Mouse (Mus musculus) left cerebral cortex, adult 11 months (tissue): ENCODE results near the gene Nsg1.
A peak's percentile ranks its signal among the peaks of the same experiment; 100 is the strongest.

Experiments used
- DNase-seq: peaks from one replicate; pipeline ENCODE4 v3.0.0; 2022; ENCODE audit warnings: low spot score

Gene Nsg1

DNA sequence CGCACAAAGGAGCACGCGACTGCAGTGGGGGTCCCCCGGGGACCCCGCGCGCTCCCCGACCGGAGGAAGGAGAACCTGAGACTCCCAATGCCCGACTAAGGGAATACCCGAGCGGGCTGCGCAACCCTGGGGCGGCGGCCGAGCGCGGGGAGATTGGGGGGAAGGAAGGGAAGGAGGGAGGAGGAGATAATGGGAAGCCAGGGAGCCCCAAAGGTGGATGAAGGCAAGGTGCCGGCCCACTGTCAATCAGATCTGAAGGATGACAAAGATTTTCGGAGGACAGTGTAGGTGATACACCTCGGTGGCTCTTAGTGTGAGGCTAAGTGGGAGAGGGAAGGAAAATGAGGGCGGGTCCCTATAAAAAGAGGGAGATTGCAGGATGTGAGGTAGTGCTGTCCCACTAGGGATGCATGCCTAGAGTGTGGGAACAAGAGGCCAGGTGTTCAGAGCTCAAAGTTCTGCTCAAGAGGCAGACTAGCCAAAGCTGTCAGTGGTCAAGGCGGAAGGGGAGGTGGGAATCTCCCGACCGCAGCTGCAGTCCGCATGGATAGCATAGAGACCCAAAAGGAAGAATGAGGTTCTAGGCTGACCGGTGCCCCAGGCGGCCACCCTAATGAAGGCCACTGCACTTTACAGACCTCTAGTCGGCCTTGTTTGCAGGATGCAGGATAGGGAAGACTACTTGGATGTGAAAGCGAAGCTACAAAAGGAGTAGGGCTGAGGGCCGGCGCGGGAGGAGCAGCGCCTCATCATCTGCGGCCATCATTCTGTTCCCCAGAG lies at the start of gene Nsg1:
Gene Nsg1, minus strand, starts transcription at position 274 of the 780 bp plus-strand sequence.
- DNase-seq = no peak

DNA sequence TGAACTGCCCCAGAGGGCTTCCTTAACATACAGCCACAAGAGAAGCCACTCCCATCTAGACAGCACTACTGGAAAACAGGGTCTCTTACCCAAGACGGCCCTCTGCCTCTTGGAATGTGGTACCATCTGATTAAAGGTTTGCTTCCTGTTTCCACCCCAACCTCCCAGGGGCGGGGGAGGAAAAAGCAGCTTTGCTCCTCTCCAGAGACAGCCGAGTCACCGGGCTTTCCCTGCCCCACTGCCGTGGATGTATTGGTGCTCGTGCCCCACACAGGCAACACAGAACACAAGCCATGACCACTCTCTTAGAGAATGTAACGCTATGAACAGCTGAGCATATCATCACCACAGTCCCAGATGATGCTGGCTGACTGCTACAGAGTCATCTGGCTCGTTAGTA lies 49.3 kb upstream of the Nsg1 start:
- DNase-seq = no peak

DNA sequence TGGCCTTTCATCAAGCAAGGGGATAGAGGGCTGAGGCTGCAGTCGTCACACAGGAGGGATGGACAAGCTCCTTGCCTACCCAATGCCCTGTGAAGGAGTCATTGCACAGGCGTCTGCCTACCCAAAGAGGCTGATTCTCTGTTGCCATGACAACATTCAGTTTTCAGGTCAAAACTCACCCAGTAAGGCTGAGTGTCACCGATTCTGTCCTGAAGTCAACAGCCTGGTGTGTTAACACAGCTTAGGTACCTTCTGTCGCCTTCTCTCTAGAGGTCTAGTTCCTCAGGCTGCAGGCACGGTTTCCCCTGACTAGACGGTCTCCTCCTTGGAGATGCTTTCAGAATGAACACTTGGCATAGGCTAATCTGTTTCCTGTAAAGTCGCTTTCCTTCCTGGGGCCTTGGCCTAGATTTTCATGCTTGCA lies 45.6 kb upstream of the Nsg1 start:
- no peak for DNase-seq

DNA sequence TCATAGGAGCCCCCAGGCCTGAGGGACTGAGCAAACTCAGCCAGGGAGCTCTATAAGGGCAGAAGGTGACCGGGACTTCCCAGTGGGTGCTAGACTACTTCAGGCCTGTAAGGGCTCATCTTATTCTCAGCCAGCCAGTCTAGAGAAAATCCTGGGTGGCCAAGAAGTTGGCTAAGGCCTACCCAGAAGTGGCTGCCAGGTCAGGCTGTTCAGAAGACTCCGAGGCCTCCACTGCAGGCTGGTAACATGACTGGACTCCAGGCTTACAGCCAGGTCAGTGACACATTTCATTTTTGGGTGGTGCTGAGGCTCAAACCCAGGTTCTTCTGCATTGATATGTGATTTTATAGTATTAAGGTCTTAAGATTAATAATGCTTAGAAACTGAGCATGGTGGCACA lies 40.0 kb upstream of the Nsg1 start:
- no peak for DNase-seq

DNA sequence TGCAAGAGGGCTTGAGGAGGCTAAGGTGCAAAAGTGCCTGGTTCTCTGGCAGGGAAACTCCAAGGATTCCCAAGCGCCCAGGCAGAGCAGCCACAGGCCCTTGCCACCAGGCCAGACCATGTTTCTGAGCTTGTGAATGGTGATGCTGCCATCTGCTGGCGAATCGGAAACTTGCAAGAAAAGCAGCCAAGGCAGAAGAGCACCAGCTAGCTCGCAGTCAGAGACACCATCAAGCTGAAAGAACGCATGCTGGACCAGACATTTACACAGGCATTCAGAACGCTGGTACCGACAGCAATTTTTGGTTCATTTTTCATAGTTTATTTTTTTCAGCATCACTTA lies 37.7 kb upstream of the Nsg1 start:
- peak; percentile 78 for DNase-seq

DNA sequence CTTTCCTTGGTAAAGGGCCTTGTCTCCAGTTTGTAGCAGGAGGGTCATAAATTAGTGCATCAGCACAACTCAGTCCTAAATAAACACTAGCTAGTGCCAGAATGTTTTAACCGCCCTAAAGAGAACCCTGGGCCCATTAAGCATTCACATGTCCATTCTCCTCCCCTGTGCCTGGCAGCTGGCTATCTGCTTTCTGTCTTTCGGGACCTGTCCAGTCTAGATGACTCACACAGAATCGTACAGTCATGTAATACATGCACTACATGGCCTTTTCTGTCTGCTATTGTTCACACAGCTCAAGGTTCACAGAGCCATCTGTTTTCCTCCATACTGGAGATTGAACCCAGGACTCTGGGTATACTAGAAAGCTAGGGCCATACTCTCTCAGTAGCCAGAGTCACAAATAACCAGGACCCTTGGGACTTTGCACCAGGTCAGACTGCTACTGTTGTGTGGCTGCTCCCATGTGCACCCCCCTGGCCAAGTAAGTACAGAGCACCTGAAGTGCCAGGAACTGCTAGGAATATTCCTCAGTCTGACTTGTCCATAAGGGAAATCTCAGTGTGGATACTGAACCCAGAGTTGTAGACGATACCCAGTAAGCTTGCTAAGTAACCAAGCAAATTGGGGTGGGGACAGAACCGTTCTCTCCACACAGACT lies 37.2 kb upstream of the Nsg1 start:
- no peak for DNase-seq

DNA sequence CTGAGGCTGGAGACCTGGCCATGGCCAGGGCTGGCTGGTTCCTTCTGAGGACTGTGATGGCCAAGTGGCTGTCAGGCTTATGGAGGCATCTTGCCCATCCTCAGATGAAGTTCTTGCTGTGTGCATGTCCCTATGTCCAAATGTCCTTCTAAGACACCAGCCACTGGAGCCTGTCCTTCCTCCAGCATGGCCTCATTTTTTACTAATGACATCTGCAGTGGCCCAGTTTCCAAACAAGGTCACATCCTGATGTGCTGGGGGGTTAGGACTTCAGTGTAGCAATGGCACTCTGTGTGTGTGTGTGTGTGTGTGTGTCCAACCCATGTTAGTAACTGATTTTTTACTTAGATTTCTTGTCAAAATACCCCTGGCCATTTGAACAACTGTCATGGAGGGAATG lies 36.2 kb upstream of the Nsg1 start:
- DNase-seq = no peak

DNA sequence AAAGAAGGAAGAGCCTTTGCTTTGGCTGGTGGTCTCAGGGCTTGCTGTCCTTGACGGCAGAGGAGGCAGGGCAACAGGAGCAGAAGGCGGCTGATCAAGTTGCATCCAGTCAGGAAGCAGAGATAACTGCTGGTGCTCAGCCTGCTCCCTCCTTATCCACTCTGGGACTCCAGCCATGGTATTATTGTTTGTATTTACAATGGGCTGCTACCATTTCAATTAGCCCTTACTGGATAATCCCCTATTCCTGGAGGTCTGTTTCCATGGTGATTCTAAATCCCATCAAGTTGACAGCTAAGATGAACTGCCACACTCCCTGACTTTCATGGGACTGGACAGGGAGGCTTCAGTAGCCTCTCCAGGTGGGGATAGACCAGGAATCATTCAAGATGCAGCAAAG lies 35.2 kb upstream of the Nsg1 start:
- no peak for DNase-seq

DNA sequence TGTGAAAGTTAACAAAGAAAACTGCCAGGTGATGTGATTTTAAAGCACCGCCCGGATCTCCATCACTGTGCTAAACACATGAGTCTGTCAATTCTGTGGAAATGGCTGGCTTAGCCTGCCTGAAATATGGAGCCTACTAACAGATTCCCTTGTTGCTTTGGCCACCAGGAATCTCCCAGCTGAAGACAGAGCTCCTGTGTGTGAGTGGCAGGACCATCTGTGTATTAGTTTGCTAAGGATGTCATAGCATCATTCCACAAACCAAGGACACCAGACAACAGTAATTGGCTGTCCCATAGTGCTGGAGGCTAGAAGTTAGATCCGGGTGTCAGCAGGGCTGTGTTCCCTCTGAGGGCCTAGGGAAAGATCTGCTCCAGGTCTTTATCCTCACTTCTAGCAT lies 31.2 kb upstream of the Nsg1 start:
- no peak for DNase-seq

DNA sequence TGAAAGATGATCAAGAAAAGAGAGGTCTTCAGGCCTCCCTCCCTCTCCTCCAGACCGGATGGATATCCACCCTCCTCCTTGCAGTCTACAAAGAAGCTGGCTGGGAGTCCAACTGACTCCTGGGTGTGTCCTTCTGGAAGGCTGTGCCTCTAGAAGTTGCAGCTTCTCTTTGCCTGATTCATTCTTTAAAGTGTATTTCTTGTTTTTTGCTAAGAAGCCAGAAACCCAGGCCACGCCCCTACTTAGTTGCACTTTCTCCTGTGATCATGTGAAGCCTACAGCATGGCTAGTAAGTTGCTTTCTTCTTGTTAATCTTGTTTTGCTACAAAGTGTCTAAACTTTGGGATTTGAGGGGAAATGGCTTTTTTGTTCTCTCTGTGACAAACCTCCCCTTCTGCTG lies 27.3 kb upstream of the Nsg1 start:
- DNase-seq = no peak

DNA sequence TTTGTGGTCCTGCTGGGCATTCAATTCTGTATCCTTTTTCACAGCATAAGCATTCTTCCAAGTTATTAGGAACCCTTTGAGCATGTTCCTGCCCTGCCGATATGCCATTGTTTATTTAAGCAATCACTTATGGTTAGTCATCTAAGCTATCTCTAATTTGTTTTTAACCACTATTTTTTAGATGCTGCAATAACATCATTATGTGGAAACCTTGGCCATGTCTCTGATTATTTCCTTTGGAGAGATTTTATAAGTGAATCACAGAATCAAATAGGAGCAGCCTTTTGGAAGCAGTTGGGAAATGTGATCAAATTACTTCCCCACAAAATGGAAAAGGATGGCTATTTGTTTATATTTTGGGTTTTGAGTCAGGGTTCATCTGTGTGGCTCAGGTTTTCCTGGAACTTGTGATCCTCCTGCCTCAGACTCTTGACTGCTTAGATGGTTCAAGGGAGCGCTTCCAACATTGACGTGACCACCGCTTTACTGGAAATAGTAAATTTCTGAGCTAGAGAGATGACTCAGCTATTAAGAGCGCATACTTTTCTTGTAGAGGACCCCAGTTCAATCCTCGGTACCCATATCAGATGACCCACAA lies 25.1 kb upstream of the Nsg1 start:
- no peak for DNase-seq

DNA sequence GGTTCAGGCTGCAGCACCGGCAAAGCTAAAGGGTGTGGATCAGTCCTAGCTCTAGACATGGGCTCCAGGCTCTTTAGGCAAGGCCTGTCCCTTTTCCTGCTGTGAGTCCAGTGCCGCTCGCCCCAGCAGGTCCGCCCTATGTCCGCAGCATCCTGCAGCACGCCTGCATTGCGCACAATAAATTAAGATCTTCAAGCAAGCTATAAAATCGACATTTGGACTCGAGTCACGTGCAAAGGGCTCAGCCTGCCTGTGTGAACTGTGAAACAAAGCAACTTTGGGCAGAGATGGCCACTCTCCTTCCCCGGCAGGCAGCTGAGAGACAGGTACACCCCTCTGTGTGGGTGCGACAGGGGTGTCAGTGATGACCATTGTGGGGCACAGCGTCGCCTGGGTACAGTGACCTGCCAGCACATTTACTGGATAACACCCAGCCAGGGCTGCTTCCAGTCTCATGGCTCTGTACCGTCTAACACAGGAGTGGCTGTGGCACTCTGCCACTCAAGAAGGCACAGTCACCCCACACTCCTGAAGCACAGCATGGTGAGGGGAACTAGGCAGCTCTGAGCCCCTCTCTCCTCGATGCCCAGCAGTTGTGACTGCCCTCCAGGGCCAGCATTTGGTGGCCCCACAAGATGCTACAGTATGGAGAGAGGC lies 14.7 kb upstream of the Nsg1 start:
- DNase-seq = no peak

DNA sequence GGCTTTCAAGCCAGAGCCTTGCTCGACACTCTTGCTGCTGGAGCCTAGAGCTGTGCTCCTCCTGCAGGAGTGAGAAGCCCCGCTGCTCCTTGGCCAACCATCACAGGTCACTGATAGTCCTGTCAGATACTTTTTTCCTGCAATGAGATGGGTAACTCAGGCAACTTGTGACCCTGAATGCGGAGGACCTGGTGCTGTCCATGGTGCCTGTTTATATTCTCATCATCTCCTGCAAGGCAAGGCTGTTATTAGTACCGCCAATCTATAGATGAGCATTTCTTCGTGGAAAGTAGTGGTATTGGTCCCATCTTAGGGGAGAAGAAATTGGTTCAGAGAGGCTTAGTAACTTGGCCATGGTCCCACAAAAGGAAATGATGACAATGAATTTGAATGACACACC lies 14.1 kb upstream of the Nsg1 start:
- no peak for DNase-seq

DNA sequence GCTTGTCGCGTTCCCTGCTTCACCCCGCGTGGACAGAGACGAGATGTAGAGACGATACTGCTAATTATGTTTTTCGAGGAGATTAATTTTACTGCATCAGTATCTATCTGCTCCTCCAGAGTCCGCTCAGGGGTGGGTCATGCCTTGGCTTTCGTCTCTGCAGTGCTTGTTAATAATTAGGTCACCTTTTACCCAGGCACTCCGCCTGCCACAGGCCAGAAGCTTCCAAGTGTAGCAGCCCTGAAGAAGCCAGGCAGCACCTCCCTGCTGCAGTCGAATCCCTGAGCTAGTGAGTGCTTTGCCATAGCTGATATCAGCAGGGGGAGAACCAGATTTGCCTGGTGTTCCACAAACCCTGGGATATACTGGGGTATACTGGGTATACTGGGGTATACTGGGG lies 8.8 kb upstream of the Nsg1 start:
- no peak for DNase-seq

DNA sequence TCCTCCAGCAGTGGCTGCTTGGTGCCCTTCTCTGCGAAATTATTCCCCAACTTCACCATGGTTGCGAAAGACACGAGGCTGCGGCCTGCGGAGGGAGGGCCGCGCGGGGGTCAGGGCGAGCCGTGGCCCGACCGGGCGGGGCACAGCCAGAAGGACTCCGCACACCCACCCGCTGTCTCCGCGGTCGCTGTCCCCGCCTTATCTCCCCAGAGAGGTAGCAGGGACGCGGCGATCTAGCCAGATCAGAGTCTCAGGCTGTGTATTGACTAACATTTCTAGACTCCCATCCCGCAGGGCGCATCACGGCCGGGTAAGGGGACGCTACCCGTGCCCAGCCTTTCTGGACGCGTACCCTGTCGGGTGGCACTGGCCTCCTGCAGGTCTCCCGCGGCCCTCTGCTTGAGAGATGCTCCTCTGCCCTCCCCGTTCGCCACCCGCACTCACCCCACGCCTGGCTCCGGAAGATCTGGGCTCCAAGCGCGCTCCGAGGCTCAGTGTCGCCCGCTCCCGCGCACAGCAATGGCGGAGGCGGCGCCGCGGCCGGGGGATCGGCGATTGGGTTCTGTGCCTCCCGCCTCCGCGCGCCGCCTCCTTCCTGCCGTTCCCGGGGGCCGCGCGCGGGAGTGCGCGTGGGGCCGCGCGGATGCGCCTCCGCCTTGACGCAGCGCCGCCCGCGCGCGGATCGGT lies 617 bp downstream of the Nsg1 start:
- peak; percentile 64 for DNase-seq

DNA sequence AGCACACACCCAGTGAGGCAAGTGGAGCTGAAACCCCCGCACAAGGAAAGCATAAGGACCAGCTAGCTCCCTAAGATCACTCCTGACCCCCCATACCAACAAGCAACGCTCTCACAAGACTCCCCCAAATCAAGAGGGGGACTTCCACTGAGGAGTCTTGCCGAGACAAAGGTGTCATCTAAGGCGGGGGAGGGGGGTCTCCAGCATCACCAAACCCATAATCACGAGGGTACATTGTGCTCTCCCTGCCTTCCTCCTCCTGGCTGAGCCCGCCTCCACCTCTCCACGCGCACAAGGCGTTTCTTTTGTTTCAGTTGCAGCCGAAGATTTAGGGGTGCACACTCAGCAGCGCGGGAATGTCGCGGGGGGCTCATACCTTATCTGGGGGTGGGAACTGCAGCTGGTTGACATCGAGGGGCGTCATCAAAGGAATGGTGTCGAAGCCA lies 1.2 kb downstream of the Nsg1 start:
- DNase-seq = no peak

DNA sequence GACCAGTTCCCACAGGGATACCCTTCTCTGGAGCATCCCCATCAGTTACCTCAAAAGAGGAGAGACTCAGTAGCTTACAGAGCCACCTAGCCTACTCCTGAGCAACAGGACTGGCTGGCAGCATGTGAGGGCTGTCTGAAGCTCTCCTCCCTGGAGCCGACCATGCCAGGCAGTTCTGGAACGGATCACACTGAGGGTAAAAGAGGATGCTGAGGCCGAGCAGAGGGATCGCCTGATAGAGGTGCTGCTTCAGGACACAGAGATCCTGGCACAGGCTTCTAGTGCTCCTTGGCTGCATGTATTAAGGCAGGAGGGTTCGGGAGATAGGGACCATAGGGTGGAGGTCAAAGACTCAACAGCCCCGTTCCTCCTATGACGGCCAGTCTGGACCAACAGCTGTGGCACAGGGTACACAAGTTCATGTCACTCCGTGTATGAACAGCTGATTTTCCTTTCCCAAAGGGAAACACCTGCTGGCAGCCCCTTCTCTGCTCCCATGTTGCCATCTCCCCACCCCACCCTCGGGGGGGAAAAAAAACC lies 2.2 kb downstream of the Nsg1 start:
- no peak for DNase-seq

DNA sequence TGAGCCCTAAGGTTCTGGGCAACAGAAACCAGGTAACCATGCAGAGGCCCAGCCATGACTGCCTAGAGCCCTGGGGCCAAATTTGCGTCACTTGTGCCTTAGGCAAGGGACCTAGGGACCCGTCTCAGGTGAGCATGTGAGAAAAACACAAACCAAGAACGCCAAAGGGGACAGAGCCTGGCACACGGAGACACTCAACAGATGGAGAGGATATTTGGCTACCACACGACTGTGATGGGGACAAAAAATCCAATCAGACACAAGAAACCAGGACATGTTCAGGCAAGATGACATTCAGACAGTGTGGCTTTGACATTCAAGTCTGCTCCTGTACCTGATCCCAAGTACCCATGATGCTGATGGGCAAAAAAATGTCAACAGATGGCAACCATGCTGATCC lies 6.1 kb downstream of the Nsg1 start:
- DNase-seq = no peak

DNA sequence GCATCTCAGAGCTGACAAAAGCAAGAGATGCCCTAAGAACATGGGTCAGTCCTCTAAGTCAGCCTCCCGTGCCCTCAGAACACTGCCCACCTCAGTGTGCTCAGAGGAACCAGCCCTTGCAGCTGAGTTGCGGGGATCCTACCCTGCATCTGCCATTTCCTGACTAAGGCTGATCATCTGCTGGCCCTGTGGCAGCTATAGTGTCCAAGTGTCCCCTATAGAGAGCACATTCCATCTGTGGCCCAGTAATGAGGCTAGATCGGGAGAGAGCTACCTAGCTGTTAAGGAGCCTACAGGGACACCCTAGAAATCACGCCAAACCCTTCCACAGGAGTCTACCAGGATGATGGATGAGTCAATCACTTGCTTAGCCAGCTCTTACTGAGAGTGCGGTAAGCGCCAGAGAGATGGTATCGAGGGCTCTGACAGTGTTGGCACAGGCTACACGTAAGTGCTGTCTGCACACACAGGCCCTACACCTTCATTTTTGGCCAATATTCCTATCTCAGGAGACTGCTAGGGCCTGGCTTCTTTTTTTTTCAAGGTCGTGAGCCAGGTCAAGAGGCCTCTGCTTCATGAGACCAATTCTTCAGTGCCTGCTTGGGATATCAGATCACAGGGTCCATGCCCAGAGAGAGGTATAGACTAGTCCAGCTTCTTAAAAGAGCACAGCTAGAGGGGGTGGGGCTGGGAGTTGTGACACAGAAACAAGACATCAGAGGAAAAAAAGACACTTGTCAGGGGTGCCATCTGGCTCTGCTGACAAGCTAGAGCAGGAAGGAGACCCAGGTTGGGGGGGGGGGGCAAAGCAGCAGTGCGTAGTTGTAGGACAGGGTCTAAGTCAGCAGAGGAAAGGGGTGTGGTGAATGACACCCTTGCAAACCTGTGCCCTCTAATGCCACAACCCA lies 7.3 kb downstream of the Nsg1 start:
- no peak for DNase-seq

DNA sequence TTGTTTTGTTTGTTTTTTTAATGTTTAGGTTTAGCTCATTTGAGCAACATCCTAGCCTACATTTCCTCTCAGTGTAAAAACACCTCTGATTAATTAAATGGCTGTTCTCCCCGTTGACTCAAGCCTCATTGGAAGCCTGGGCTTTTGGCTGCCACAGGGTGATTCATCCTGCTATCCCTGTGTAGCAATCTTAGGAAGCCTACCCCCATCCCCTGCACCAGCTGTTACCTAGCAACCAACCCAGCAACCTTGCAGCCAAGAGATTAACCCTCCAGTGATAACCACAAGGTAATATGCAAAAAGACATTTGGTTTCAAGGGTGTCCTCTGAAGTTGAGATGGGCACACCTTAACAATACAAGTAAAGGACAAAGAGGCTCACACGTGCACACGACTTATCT lies 8.4 kb downstream of the Nsg1 start:
- peak; percentile 78 for DNase-seq

DNA sequence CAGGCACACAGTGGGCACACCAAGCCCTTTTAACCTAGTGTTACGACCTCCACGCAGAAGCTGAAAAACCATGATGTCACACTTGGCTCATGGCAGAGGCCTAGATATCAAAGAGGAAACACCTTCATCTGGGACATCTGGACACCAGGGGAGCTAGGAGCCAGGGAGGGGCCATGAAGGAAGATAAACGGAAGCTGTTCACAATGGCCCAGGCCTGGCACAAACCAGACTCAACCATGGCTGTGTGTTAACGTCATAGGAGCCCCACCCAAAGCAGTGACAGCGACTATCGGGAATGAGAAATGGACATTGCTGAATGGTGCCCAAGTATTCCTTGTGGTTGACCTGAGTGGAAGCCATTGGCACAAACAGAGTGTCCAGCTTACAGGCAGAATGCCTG lies 13.2 kb downstream of the Nsg1 start:
- no peak for DNase-seq
